Mouse (Mus musculus) ES-E14 (cell line): ENCODE results near the gene Mndal. TPM values are rescaled to one million over a fixed set of nuclear protein-coding genes. Genes with fewer than 3 reads are reported as not detected.
A peak's percentile ranks its signal among the peaks of the same experiment; 100 is the strongest.
"Not testable (repeated sequence)": the region's sequence is repeated elsewhere in the genome, so short reads cannot be mapped to it uniquely, and the experiment has no call there.

Experiments used
- DNase-seq: peaks from one replicate; pipeline ENCODE4 v3.0.0-alpha.2; 2013; ENCODE audit warnings: low read depth, low spot score
- H3K27ac ChIP-seq: 2 replicates; pipeline ENCODE4 v1.5.1; 2012; ENCODE audit warnings: low read depth, mild to moderate bottlenecking, low read length, moderate library complexity, mixed read lengths; ENCODE audit not compliant: poor library complexity, insufficient read depth, severe bottlenecking
- H3K36me3 ChIP-seq: 2 replicates; pipeline ENCODE4 v1.6.1; 2012; ENCODE audit warnings: mild to moderate bottlenecking, low read length, moderate library complexity, mixed read lengths; ENCODE audit not compliant: control insufficient read depth, poor library complexity, insufficient read depth, severe bottlenecking
- H3K4me1 ChIP-seq, 2 experiments: fragments of 150-350 bp in 1 of 2; sonication (generic) in 1 of 2; 2 replicates each; pipeline ENCODE4 v1.6.1; 2012; ENCODE audit warnings: low read length in 2 of 2, mild to moderate bottlenecking in 1 of 2, mixed read lengths in 1 of 2; ENCODE audit not compliant: control insufficient read depth in 2 of 2, insufficient read depth in 2 of 2, poor library complexity in 1 of 2
- H3K4me3 ChIP-seq, 2 experiments: fragments of 150-350 bp in 1 of 2; sonication (generic) in 1 of 2; 2 replicates each; pipeline ENCODE4 v1.5.1; 2012; ENCODE audit warnings: low read length in 2 of 2, low read depth in 1 of 2, mild to moderate bottlenecking in 1 of 2, mixed read lengths in 1 of 2; ENCODE audit not compliant: insufficient read depth in 1 of 2, poor library complexity in 1 of 2, severe bottlenecking in 1 of 2
- H3K9ac ChIP-seq: 2 replicates; pipeline ENCODE4 v1.6.1; 2012; ENCODE audit warnings: low read depth, mild to moderate bottlenecking, low read length, mixed read lengths; ENCODE audit not compliant: poor library complexity, insufficient read depth, severe bottlenecking
- H3K9me3 ChIP-seq: fragments of 150-350 bp; sonication (generic); 2 replicates; pipeline ENCODE4 v1.6.1; 2012; ENCODE audit warnings: low read depth, mild to moderate bottlenecking, low read length; ENCODE audit not compliant: control insufficient read depth, insufficient read depth
- CHD2 ChIP-seq: IDR thresholded peaks from 2 replicates; pipeline ENCODE4 v1.6.1; 2014; ENCODE audit warnings: mild to moderate bottlenecking, low read depth, low read length, inconsistent platforms
- HCFC1 ChIP-seq: IDR thresholded peaks from 2 replicates; pipeline ENCODE4 v1.6.1; 2012; ENCODE audit warnings: low read length, inconsistent platforms, borderline replicate concordance; ENCODE audit not compliant: insufficient read depth
- MAFK ChIP-seq: IDR thresholded peaks from 2 replicates; pipeline ENCODE4 v1.6.1; 2014; ENCODE audit warnings: mild to moderate bottlenecking, low read depth, low read length, inconsistent platforms; ENCODE audit not compliant: insufficient read depth
- ZC3H11A ChIP-seq: IDR thresholded peaks from 2 replicates; pipeline ENCODE4 v1.6.1; 2012; ENCODE audit warnings: low read depth, mild to moderate bottlenecking, inconsistent platforms, low read length, borderline replicate concordance
- ZNF384 ChIP-seq: IDR thresholded peaks from 2 replicates; pipeline ENCODE4 v1.6.1; 2012; ENCODE audit warnings: low read depth, low read length, inconsistent platforms
- in situ Hi-C, 2 experiments: fragments of 600-800 bp; cut with MboI; formaldehyde crosslinking; loops; one replicate each; pipeline ENCODE4 v1.15.1; 2025; ENCODE audit warnings: low sequenced_read_pairs in 2 of 2, inconsistent platforms in 1 of 2; ENCODE audit not compliant: unreplicated experiment in 2 of 2
- total RNA-seq: library from RNA; depleted of rRNA; stranded (reverse); fragments of 300-350 nt; gene quantifications from 2 replicates; pipeline ENCODE4 v1.2.3, GENCODE M21; 2012

Mndal gene
- total RNA-seq, 1 experiment, result 0.40 TPM

- Histone ChIP-seq H3K4me1 (peaks cover 0 to 2% of the 10 kb centered on the region in 2 experiments; a peak in 1 of 4 replicates), H3K9me3 (no peaks in the 10 kb centered on the region), H3K36me3 (peaks cover 2% of the 10 kb centered on the region; the same call in 1 of the 2 replicates), H3K4me3 (peak overlapping the region in 1 of 2 experiments; percentile 12; a peak in 1 of 4 replicates), H3K27ac (no peak overlapping the region), H3K9ac (no peak overlapping the region)
- in situ Hi-C loops, result no loop called here
- no peak for DNase-seq
- TF ChIP-seq ZC3H11A, result no peak
- TF ChIP-seq HCFC1, result no peak
- TF ChIP-seq CHD2, result no peak
- no peak for TF ChIP-seq MAFK
- no peak for TF ChIP-seq ZNF384
Observed at GRCm38 (mm10) chr1:173866504-173866903, 75.8 kb downstream of the Mndal start.

GRCm38 (mm10) chr1:173853711-173854110 is 88.6 kb downstream of the Mndal start:
- H3K27ac ChIP-seq, H3K4me1 ChIP-seq, H3K9ac ChIP-seq, H3K4me3 ChIP-seq, DNase-seq, H3K36me3 ChIP-seq, in situ Hi-C loops, H3K9me3 ChIP-seq: not testable (repeated sequence)

- H3K9ac ChIP-seq, H3K27ac ChIP-seq, H3K9me3 ChIP-seq, DNase-seq, H3K4me1 ChIP-seq, H3K36me3 ChIP-seq, H3K4me3 ChIP-seq, in situ Hi-C loops: not testable (repeated sequence)
Observed at GRCm38 (mm10) chr1:173852853-173853252, 89.4 kb downstream of the Mndal start.

- in situ Hi-C loops, result loop anchor here in 1 of 2 experiments (5.0 kb wide), 1 partner anchor 151 kb away; no protein-coding TSS in a partner anchor
- not testable (repeated sequence) for H3K4me3 ChIP-seq, H3K4me1 ChIP-seq, H3K9ac ChIP-seq, H3K36me3 ChIP-seq, H3K9me3 ChIP-seq, DNase-seq, H3K27ac ChIP-seq
Observed at GRCm38 (mm10) chr1:173846193-173846592, 96.1 kb downstream of the Mndal start.

- H3K4me1 ChIP-seq, result no peaks in the 10 kb centered on the region
- TF ChIP-seq CHD2, result no peak
- no peak for TF ChIP-seq MAFK
- TF ChIP-seq ZNF384, result no peak
- no peak for TF ChIP-seq HCFC1
- no peak for TF ChIP-seq ZC3H11A
- H3K36me3 ChIP-seq, result no peaks in the 10 kb centered on the region
- DNase-seq, result no peak
- no peak overlapping the region for H3K9ac ChIP-seq
- H3K27ac ChIP-seq, result no peak overlapping the region
- H3K4me3 ChIP-seq, result no peak overlapping the region
- in situ Hi-C loops, result loop anchor here in 1 of 2 experiments (5.0 kb wide), 1 partner anchor 153 kb away; no protein-coding TSS in a partner anchor
- H3K9me3 ChIP-seq, result no peaks in the 10 kb centered on the region
Observed at GRCm38 (mm10) chr1:173844754-173845153, 97.5 kb downstream of the Mndal start.

GRCm38 (mm10) chr1:173821481-173821803 is 120.8 kb downstream of the Mndal start:
- in situ Hi-C loops, H3K9ac ChIP-seq, H3K27ac ChIP-seq, H3K36me3 ChIP-seq, H3K9me3 ChIP-seq, H3K4me1 ChIP-seq, H3K4me3 ChIP-seq, DNase-seq: not testable (repeated sequence)

GRCm38 (mm10) chr1:173820794-173821480 is 121.4 kb downstream of the Mndal start:
- H3K4me3 ChIP-seq, H3K9me3 ChIP-seq, H3K36me3 ChIP-seq, H3K4me1 ChIP-seq, in situ Hi-C loops, H3K27ac ChIP-seq, H3K9ac ChIP-seq, DNase-seq: not testable (repeated sequence)
